Mouse (Mus musculus) CH12.LX (cell line): ENCODE measurements at regions not wholly inside any gene's neighbourhood (a gene's known extent, or its start where the extent isn't known, plus 50 kb on each side); places are given as distances from the start of the nearest gene placed in this dataset.

Source experiments
- DNase-seq: peaks from one replicate; pipeline ENCODE4 v3.0.0-alpha.2; 2013; ENCODE audit errors: extremely low read depth
- H3K27ac ChIP-seq: 2 replicates; pipeline ENCODE4 v1.5.1; 2012; ENCODE audit warnings: low read depth, mild to moderate bottlenecking, control low read depth, moderate library complexity; ENCODE audit not compliant: insufficient read depth
- H3K27me3 ChIP-seq: replicated peaks from 2 replicates; pipeline ENCODE3; 2012; ENCODE audit warnings: inconsistent platforms
- H3K36me3 ChIP-seq, 2 experiments: replicated peaks in 1 of 2; 2 replicates each; pipeline versions ENCODE3 to v1.6.1; 2012; ENCODE audit warnings: inconsistent platforms in 1 of 2, low read length in 1 of 2, mild to moderate bottlenecking in 1 of 2, mixed read lengths in 1 of 2, moderate library complexity in 1 of 2; ENCODE audit not compliant: control insufficient read depth in 1 of 2, insufficient read depth in 1 of 2
- H3K4me1 ChIP-seq, 2 experiments: 2 replicates each; pipeline ENCODE4 v1.6.1; 2012; ENCODE audit warnings: inconsistent platforms in 1 of 2, moderate library complexity in 1 of 2; ENCODE audit not compliant: insufficient read depth in 2 of 2, control insufficient read depth in 1 of 2
- H3K4me2 ChIP-seq: 2 replicates; pipeline ENCODE4 v1.6.1; 2012; ENCODE audit warnings: low read depth, mild to moderate bottlenecking, control low read depth; ENCODE audit not compliant: poor library complexity, insufficient read depth, severe bottlenecking
- H3K4me3 ChIP-seq, 3 experiments: fragments of 150-350 bp in 1 of 3; sonication (generic) in 1 of 3; replicated peaks in 1 of 3; 2 replicates each; pipeline versions ENCODE3 to v1.5.1; 2011 to 2012; ENCODE audit warnings: low read depth in 2 of 3, low read length in 2 of 3, mild to moderate bottlenecking in 2 of 3, moderate library complexity in 2 of 3, control low read depth in 1 of 3, improper control_type of control experiment in 1 of 3, inconsistent platforms in 1 of 3, mixed read lengths in 1 of 3; ENCODE audit not compliant: poor library complexity in 1 of 3
- H3K79me2 ChIP-seq: replicated peaks from 2 replicates; pipeline ENCODE4 v1.6.1; 2012; ENCODE audit warnings: mild to moderate bottlenecking, moderate library complexity; ENCODE audit not compliant: control insufficient read depth, poor library complexity, insufficient read depth, severe bottlenecking; ENCODE audit errors: extremely low read depth
- H3K9ac ChIP-seq: 2 replicates; pipeline ENCODE4 v1.6.1; 2012; ENCODE audit warnings: low read depth, mild to moderate bottlenecking, control low read depth, moderate library complexity; ENCODE audit not compliant: insufficient read depth
- H3K9me3 ChIP-seq: replicated peaks from 2 replicates; pipeline ENCODE3; 2012; ENCODE audit warnings: low read length, inconsistent platforms, mixed read lengths
- CHD1 ChIP-seq: IDR thresholded peaks from 2 replicates; pipeline ENCODE4 v1.6.1; 2012; ENCODE audit warnings: low read depth, low read length, improper control_type of control experiment, inconsistent platforms
- CHD2 ChIP-seq: IDR thresholded peaks from 2 replicates; pipeline ENCODE4 v1.6.1; 2011; ENCODE audit warnings: low read length, improper control_type of control experiment
- CTCF ChIP-seq, 2 experiments: IDR thresholded peaks in 1 of 2; conservative IDR thresholded peaks in 1 of 2; 2 replicates each; pipeline ENCODE4 v1.5.1; 2011 to 2012; ENCODE audit warnings: low read depth in 2 of 2, low read length in 2 of 2, improper control_type of control experiment in 1 of 2, inconsistent platforms in 1 of 2, mild to moderate bottlenecking in 1 of 2, moderate library complexity in 1 of 2
- E2F4 ChIP-seq: IDR thresholded peaks from 2 replicates; pipeline ENCODE4 v1.6.1; 2011; ENCODE audit warnings: low read depth, low read length, improper control_type of control experiment; ENCODE audit not compliant: insufficient replicate concordance
- GABPA ChIP-seq: IDR thresholded peaks from 2 replicates; pipeline ENCODE4 v1.6.1; 2012; ENCODE audit warnings: low read depth, low read length, improper control_type of control experiment, inconsistent platforms; ENCODE audit not compliant: insufficient replicate concordance
- IRF4 ChIP-seq: IDR thresholded peaks from 2 replicates; pipeline ENCODE4 v1.6.1; 2014; ENCODE audit warnings: low read depth, mild to moderate bottlenecking, inconsistent platforms, low read length, improper control_type of control experiment
- KAT2A ChIP-seq: IDR thresholded peaks from 2 replicates; pipeline ENCODE4 v1.6.1; 2012; ENCODE audit warnings: low read length, improper control_type of control experiment, inconsistent platforms; ENCODE audit not compliant: insufficient replicate concordance
- MEF2A ChIP-seq: IDR thresholded peaks from 2 replicates; pipeline ENCODE4 v1.6.1; 2014; ENCODE audit warnings: low read depth, mild to moderate bottlenecking, inconsistent platforms, low read length, improper control_type of control experiment, borderline replicate concordance
- MXI1 ChIP-seq: IDR thresholded peaks from 2 replicates; pipeline ENCODE4 v1.6.1; 2011; ENCODE audit warnings: mild to moderate bottlenecking, low read depth, low read length, improper control_type of control experiment
- MYC ChIP-seq: IDR thresholded peaks from 2 replicates; pipeline ENCODE4 v1.6.1; 2011; ENCODE audit warnings: low read depth, mild to moderate bottlenecking, improper control_type of control experiment, low read length
- NRF1 ChIP-seq: IDR thresholded peaks from 2 replicates; pipeline ENCODE4 v1.6.1; 2014; ENCODE audit warnings: low read depth, mild to moderate bottlenecking, inconsistent platforms, low read length, improper control_type of control experiment, moderate library complexity
- POLR2A ChIP-seq: IDR thresholded peaks from 2 replicates; pipeline ENCODE4 v1.6.1; 2011; ENCODE audit warnings: low read depth, mild to moderate bottlenecking, improper control_type of control experiment, low read length
- RCOR1 ChIP-seq: conservative IDR thresholded peaks from 2 replicates; pipeline ENCODE4 v1.6.1; 2012; ENCODE audit warnings: low read depth, mild to moderate bottlenecking, inconsistent platforms, low read length, improper control_type of control experiment
- SIN3A ChIP-seq: IDR thresholded peaks from 2 replicates; pipeline ENCODE4 v1.6.1; 2012; ENCODE audit warnings: low read length, improper control_type of control experiment, inconsistent platforms
- SMC3 ChIP-seq: IDR thresholded peaks from 2 replicates; pipeline ENCODE4 v1.6.1; 2011; ENCODE audit warnings: low read depth, low read length, improper control_type of control experiment
- TBP ChIP-seq: conservative IDR thresholded peaks from 2 replicates; pipeline ENCODE4 v1.6.1; 2011; ENCODE audit warnings: low read depth, low read length, improper control_type of control experiment
- UBTF ChIP-seq: IDR thresholded peaks from 2 replicates; pipeline ENCODE4 v1.6.1; 2012; ENCODE audit warnings: low read depth, mild to moderate bottlenecking, inconsistent platforms, low read length, improper control_type of control experiment, moderate library complexity
- USF1 ChIP-seq: IDR thresholded peaks from 2 replicates; pipeline ENCODE4 v1.6.1; 2014; ENCODE audit warnings: low read depth, mild to moderate bottlenecking, inconsistent platforms, low read length, improper control_type of control experiment
- USF2 ChIP-seq: conservative IDR thresholded peaks from 2 replicates; pipeline ENCODE4 v1.6.1; 2011; ENCODE audit warnings: low read depth, low read length, improper control_type of control experiment
- ZC3H11A ChIP-seq: IDR thresholded peaks from 2 replicates; pipeline ENCODE4 v1.6.1; 2012; ENCODE audit warnings: low read depth, mild to moderate bottlenecking, inconsistent platforms, low read length, improper control_type of control experiment
- ZKSCAN1 ChIP-seq: IDR thresholded peaks from 2 replicates; pipeline ENCODE4 v1.6.1; 2012; ENCODE audit warnings: low read depth, inconsistent platforms, low read length, improper control_type of control experiment, borderline replicate concordance
- ZMIZ1 ChIP-seq: IDR thresholded peaks from 2 replicates; pipeline ENCODE4 v1.6.1; 2012; ENCODE audit warnings: low read depth, mild to moderate bottlenecking, inconsistent platforms, low read length, improper control_type of control experiment
- ZNF384 ChIP-seq: IDR thresholded peaks from 2 replicates; pipeline ENCODE4 v1.6.1; 2012; ENCODE audit warnings: low read depth, low read length, improper control_type of control experiment, inconsistent platforms
- dilution Hi-C: fragments of 300-500 bp; cut with MboI; formaldehyde crosslinking; loops from 2 replicates; pipeline ENCODE4 v1.14.3; 2020; ENCODE audit warnings: low sequenced_read_pairs; ENCODE audit not compliant: extremely low pct_unique_long_range_greater_than_20kb, extremely low pct_ligation_motif_present
- in situ Hi-C: fragments of 300-500 bp; cut with MboI; formaldehyde crosslinking; loops from 3 replicates; pipeline ENCODE4 v1.14.3; 2019; ENCODE audit warnings: low sequenced_read_pairs, low pct_ligation_motif_present, low pct_unique_long_range_greater_than_20kb, mixed read lengths

DNA sequence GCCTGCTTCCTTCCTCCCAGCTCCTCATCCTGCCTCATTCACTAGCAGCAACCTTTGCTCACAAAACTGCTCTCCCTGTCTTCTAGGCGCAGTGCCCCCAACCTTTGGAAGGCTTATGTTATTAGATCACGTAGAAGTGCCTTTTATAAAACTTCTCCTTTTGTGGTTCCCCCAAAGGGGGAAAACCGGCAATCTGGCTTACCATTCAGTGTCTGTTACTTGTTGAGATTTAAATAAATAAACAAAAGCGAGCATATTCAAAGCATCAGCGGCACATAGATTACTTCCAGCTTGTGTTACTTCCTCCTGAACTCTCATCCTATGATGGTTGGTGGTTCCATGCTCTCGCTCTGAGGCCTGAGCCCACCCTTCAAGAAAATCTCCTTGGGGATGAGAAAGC, 312.5 kb downstream of the Pten start:
- TF ChIP-seq ZC3H11A (no peak), CTCF (conservative IDR thresholded peaks at IDR 0.05 in 1 of 2, IDR thresholded peaks at IDR 0.05 in 1 of 2; ENCODE audit: low read depth in 2 of 2, low read length in 2 of 2) (no peak), RCOR1 (no peak), TBP (no peak), IRF4 (no peak), USF2 (no peak), MYC (no peak), GABPA (no peak), MEF2A (no peak), SMC3 (no peak)
- no peaks in the 10 kb centered on the region for H3K27me3 ChIP-seq
- dilution Hi-C loops: no loop called here

DNA sequence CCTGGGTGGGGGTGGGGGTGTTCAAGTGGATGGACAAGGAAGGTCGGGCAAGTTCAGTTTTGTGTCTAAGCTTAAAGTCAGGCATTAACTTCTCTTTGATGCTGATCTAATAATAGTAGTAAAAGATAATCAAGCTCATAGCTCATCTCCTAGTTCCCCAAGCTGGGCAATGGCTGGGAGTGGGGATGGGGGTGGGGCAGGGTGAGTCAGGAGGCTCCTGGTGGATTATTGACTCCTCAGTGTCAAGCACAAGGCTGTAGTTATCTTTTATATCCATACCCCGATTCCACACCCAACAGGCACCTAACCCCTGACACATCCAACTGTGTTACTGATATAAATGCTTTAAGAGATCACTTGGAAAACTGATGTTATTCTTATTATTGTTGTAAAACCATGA, 315.0 kb downstream of the Pten start:
- H3K79me2 ChIP-seq: no peaks in the 10 kb centered on the region
- peaks cover 0 to 6% of the 10 kb centered on the region in 2 experiments; a peak in 2 of 4 replicates for H3K4me1 ChIP-seq
- H3K9me3 ChIP-seq: no peaks in the 10 kb centered on the region
- H3K27ac ChIP-seq: no peak overlapping the region
- TF ChIP-seq ZNF384 (no peak), USF1 (no peak), CTCF (conservative IDR thresholded peaks at IDR 0.05 in 1 of 2, IDR thresholded peaks at IDR 0.05 in 1 of 2; ENCODE audit: low read depth in 2 of 2, low read length in 2 of 2) (no peak), SIN3A (no peak), RCOR1 (no peak), KAT2A (no peak), CHD2 (no peak), GABPA (no peak), CHD1 (no peak), MXI1 (no peak), UBTF (no peak), POLR2A (no peak), ZMIZ1 (no peak), NRF1 (no peak), E2F4 (no peak), ZKSCAN1 (no peak)
- TF ChIP-seq, all 38 proteins: peak for 0
- DNase-seq: no peak
- dilution Hi-C loops (no loop called here), in situ Hi-C loops (no loop called here)
- no peak overlapping the region for H3K9ac ChIP-seq
- H3K36me3 ChIP-seq: no peaks in the 10 kb centered on the region
- no peak overlapping the region for H3K4me2 ChIP-seq
- H3K4me3 ChIP-seq: no peak overlapping the region
- no peaks in the 10 kb centered on the region for H3K27me3 ChIP-seq

More for the DNA sequence above, 312.5 kb downstream of the Pten start:
- Histone ChIP-seq H3K27ac (no peak overlapping the region), H3K79me2 (no peaks in the 10 kb centered on the region), H3K9ac (no peak overlapping the region), H3K4me3 (no peak overlapping the region), H3K4me1 (peaks cover 0 to 6% of the 10 kb centered on the region in 2 experiments; a peak in 2 of 4 replicates), H3K9me3 (no peaks in the 10 kb centered on the region), H3K36me3 (no peaks in the 10 kb centered on the region), H3K4me2 (no peak overlapping the region)
- in situ Hi-C loops: no loop called here
- no peak for DNase-seq
